Mouse (Mus musculus) heart, postnatal 0 days (tissue): Measurements from ENCODE around the gene Pdss2.

Source experiments
- CTCF ChIP-seq: IDR thresholded peaks from 2 replicates; pipeline ENCODE4 v1.5.1; 2016; ENCODE audit warnings: antibody characterized with exemption, control low read depth, low read depth
- EP300 ChIP-seq: IDR thresholded peaks from 2 replicates; pipeline ENCODE4 v1.6.1; 2016; ENCODE audit warnings: antibody characterized with exemption, low read depth

DNA sequence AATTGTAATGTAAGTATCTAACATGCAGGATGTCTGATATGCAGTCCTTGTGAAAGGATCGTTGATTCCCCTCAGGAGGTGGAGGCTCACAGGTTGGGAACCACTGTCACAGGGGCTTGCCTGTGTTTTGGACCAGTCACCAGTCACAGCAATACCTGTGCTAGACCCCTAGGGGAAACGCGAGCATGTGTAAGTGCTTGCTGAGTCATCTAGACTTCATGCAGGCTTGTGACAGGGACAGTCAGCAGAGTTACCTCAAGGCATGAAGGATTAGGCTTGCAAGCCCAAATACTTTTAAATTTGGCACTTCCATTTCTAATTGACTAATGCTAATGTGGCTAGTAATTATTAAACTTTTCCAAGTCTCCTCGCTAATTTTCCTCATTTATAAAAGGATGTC lies 71.2 kb downstream of the Pdss2 start:
- TF ChIP-seq CTCF (no peak), EP300 (no peak)
